Mouse (Mus musculus) thymus, adult 2 months (tissue): ENCODE measurements around the gene Dmrtb1. TPM values are rescaled to one million over a fixed set of nuclear protein-coding genes. Genes with fewer than 3 reads are reported as not detected.

Experiments
- DNase-seq: peaks from one replicate; pipeline ENCODE4 v3.0.0; 2021
- H3K27ac ChIP-seq: fragments of 200-500 bp; 2 replicates; pipeline ENCODE4 v1.5.1; 2012; ENCODE audit warnings: low read length, control low read depth; ENCODE audit not compliant: control insufficient read depth, insufficient read depth
- H3K27me3 ChIP-seq: fragments of 200-500 bp; 2 replicates; pipeline ENCODE4 v1.6.1; 2012; ENCODE audit warnings: mild to moderate bottlenecking, low read length, moderate library complexity, mixed read lengths; ENCODE audit not compliant: control insufficient read depth, insufficient read depth
- H3K36me3 ChIP-seq: fragments of 200-500 bp; 2 replicates; pipeline ENCODE4 v1.6.1; 2012; ENCODE audit warnings: mild to moderate bottlenecking, low read length, moderate library complexity; ENCODE audit not compliant: control insufficient read depth, insufficient read depth
- H3K4me1 ChIP-seq: fragments of 200-500 bp; replicated peaks from 2 replicates; pipeline ENCODE4 v1.6.1; 2012; ENCODE audit warnings: low read length; ENCODE audit not compliant: control insufficient read depth, insufficient read depth
- H3K4me3 ChIP-seq: fragments of 200-500 bp; 2 replicates; pipeline ENCODE4 v1.5.1; 2012; ENCODE audit warnings: mild to moderate bottlenecking, low read length, control low read depth, moderate library complexity; ENCODE audit not compliant: control insufficient read depth, insufficient read depth
- CTCF ChIP-seq: fragments of 200-500 bp; IDR thresholded peaks from 2 replicates; pipeline ENCODE4 v1.5.1; 2012; ENCODE audit warnings: mild to moderate bottlenecking, control low read depth, low read length, moderate library complexity, borderline replicate concordance; ENCODE audit not compliant: control insufficient read depth, poor library complexity, insufficient read depth; ENCODE audit errors: extremely low read depth
- POLR2A ChIP-seq: fragments of 200-500 bp; IDR thresholded peaks from 2 replicates; pipeline ENCODE4 v1.6.1; 2012; ENCODE audit warnings: mild to moderate bottlenecking, low read length, control low read depth, moderate library complexity; ENCODE audit not compliant: control insufficient read depth, poor library complexity, insufficient read depth; ENCODE audit errors: extremely low read depth
- WGBS: fragments of 180-500 bp; shearing (Covaris S2); methylation state at CpG from one replicate; pipeline ENCODE4 v1.1.7; 2018; 5-methylcytosine and 5-hydroxymethylcytosine counted together
- polyA plus RNA-seq: library from polyadenylated mRNA; depleted of rRNA; stranded (reverse); fragments of >200 nt; gene quantifications from 2 replicates; pipeline ENCODE4 v1.2.3, GENCODE M21; 2012

The Dmrtb1 gene
- polyA plus RNA-seq, 1 experiment = 3.4 TPM

DNA sequence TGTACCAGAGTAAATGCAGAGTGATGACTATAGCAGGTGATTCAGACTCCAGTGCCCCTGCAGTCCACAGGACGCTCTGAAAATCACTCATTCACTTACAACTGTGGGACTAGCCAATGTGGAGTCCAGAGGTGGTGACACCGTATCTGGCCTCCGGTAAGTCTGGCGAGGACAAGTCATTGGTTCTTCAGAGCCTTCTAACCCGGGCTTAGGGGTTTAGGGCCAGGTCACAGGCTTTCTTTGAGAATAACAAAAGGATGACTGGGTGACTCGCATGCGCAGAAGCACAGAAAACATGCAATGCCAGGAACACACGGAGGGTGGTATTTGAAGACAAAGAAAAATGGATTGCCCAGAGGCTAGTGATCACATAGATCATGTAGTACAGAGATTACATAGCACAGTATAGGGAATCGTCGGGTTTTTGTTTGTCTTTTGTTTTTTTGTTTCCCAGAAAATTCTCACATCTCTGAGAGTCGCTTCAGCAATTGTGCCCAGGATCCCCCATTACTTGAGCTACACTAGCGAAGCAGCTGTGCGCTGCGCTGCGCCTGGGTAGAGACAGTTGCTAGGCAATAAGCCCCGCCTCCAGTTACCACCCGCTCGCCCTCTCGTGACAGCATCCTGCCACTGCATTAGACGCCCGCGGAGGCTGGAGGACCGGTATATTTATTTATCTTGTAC, 10.2 kb downstream of the Dmrtb1 start:
- Histone ChIP-seq H3K27me3 (no peaks in the 10 kb centered on the region), H3K27ac (no peak overlapping the region), H3K36me3 (no peaks in the 10 kb centered on the region), H3K4me3 (no peak overlapping the region), H3K4me1 (no peaks in the 10 kb centered on the region; the same call in 1 of the 2 replicates)
- peak; percentile 86 for DNase-seq
- 22% methylated on average over 23 of the region's 23 CpGs for WGBS
- TF ChIP-seq CTCF (peak; percentile 81; the same call in 1 of the 2 replicates), POLR2A (0 out of 2 replicates have a peak, but pooled peaks have one; percentile 31)

DNA sequence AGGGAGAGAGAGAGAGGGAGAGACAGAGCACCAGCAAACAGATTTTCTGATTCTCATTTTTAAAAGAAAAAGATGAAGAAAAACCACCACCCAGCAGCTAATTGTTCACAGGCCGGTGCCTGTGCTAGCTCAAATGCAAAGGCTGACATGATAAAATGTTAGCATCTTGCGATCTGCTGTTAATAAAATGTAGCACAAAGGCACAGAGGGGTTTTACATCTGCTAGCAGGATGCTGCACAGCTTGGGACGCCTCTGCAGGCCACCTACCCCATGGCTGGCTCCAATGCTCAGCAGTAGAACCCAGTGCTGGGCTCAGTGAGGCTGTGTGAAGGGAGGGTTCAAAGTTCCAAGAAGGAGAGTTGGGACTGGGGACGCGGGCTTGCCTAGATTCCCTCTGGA, 13.3 kb downstream of the Dmrtb1 start:
- no peak for DNase-seq
- Histone ChIP-seq H3K36me3 (no peaks in the 10 kb centered on the region), H3K27me3 (no peaks in the 10 kb centered on the region), H3K4me1 (no peaks in the 10 kb centered on the region; the same call in 1 of the 2 replicates), H3K4me3 (no peak overlapping the region), H3K27ac (no peak overlapping the region)
- TF ChIP-seq POLR2A (no peak), CTCF (no peak)
- WGBS = 83% methylated on average over 5 of the region's 5 CpGs

- H3K4me1 ChIP-seq = no peaks in the 10 kb centered on the region
- H3K27me3 ChIP-seq = no peaks in the 10 kb centered on the region
- WGBS = 90% methylated on average over 2 of the region's 2 CpGs
- no peak for DNase-seq
- H3K36me3 ChIP-seq = no peaks in the 10 kb centered on the region
- TF ChIP-seq POLR2A = no peak
- TF ChIP-seq CTCF = no peak
- H3K27ac ChIP-seq = no peak overlapping the region
- no peak overlapping the region for H3K4me3 ChIP-seq
Measured at GRCm38 (mm10) chr4:107668514-107668913, 15.5 kb downstream of the Dmrtb1 start.

GRCm38 (mm10) chr4:107660649-107661048, 23.4 kb downstream of the Dmrtb1 start:
- DNase-seq = no peak
- H3K36me3 ChIP-seq = no peaks in the 10 kb centered on the region
- H3K4me3 ChIP-seq = no peak overlapping the region

GRCm38 (mm10) chr4:107653280-107653643, 30.8 kb downstream of the Dmrtb1 start:
- Histone ChIP-seq H3K36me3 (no peaks in the 10 kb centered on the region), H3K27me3 (no peaks in the 10 kb centered on the region)
- WGBS = 54% methylated on average over 5 of the region's 5 CpGs

More at GRCm38 (mm10) chr4:107660649-107661048, 23.4 kb downstream of the Dmrtb1 start:
- H3K27ac ChIP-seq = no peak overlapping the region
- no peaks in the 10 kb centered on the region for H3K27me3 ChIP-seq
- TF ChIP-seq CTCF (no peak), POLR2A (no peak)
- no peaks in the 10 kb centered on the region for H3K4me1 ChIP-seq
- WGBS = 92% methylated on average over 11 of the region's 11 CpGs

DNA sequence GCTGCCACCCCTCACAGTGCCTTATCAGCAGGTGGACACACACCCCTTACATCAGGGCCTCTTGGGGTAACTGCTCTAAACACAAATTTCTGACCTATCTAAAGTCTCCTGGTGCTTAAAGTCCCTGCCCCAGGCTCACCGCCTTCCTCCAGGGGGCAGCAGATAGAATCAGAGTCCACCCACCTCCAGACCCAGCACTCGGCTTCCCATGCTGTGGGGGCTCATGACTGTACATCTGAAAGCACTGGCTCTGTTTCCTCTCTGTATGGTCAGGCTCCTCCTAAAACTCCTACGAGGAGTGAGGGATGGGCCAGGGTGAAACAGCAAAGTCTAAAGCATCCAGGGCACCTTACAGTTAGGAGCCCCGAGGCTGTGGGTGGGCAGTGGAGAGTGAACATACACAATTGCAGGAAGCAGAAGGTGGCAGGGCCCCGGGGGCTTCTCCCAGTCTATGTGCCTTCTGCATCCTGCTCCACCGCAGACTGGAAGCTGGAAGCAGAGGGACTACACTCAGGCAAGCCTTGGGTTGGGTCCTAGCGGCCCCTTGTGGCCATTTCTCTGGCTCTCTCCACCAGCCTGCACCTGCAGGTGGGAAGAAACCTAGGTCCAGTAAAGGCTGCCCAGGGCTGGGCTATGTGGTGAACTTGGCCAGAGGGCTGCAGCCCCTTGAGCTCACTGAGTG, 31.3 kb downstream of the Dmrtb1 start:
- H3K4me1 ChIP-seq = no peaks in the 10 kb centered on the region
- H3K27ac ChIP-seq = no peak overlapping the region
- H3K4me3 ChIP-seq = no peak overlapping the region
- peak; percentile 37 for DNase-seq
- no peaks in the 10 kb centered on the region for H3K36me3 ChIP-seq
- WGBS = 2% methylated on average over 7 of the region's 7 CpGs
- TF ChIP-seq CTCF (peak; percentile 25; the same call in 1 of the 2 replicates), POLR2A (no peak)
- no peaks in the 10 kb centered on the region for H3K27me3 ChIP-seq

More at GRCm38 (mm10) chr4:107653280-107653643, 30.8 kb downstream of the Dmrtb1 start:
- no peak overlapping the region for H3K4me3 ChIP-seq
- no peak overlapping the region for H3K27ac ChIP-seq
- no peak for DNase-seq
- no peak for TF ChIP-seq POLR2A
- TF ChIP-seq CTCF = no peak
- no peaks in the 10 kb centered on the region for H3K4me1 ChIP-seq
